Mouse (Mus musculus) layer of hippocampus, adult 2 months (tissue): Measurements from ENCODE around the gene Kat2a. TPM values are rescaled to one million over a fixed set of nuclear protein-coding genes. Genes with fewer than 3 reads are reported as not detected.
A peak's percentile ranks its signal among the peaks of the same experiment; 100 is the strongest.

Source experiments
- DNase-seq, 2 experiments: peaks; one replicate each; pipeline ENCODE4 v3.0.0; 2022; ENCODE audit warnings: low spot score in 2 of 2
- H3K27ac ChIP-seq: fragments of 200-600 bp; 2 replicates; pipeline ENCODE4 v1.8.1; 2022
- H3K4me3 ChIP-seq: fragments of 200-600 bp; 2 replicates; pipeline ENCODE4 v1.8.1; 2022; ENCODE audit warnings: mild to moderate bottlenecking
- CTCF ChIP-seq: fragments of 200-600 bp; conservative IDR thresholded peaks from 2 replicates; pipeline ENCODE4 v1.8.1; 2022; ENCODE audit warnings: antibody characterized with exemption, mild to moderate bottlenecking, moderate library complexity
- total RNA-seq, 2 experiments: library from RNA; stranded (reverse); gene quantifications; 2 replicates each; pipeline ENCODE4 v1.2.3; 2021

Gene Kat2a
- total RNA-seq, 2 experiments from 2014 or later, result 55.4 to 57.8 TPM

GRCm38 (mm10) chr11:100700710-100701109 lies 11.6 kb downstream of the Kat2a start:
- Histone ChIP-seq H3K27ac (no peak overlapping the region), H3K4me3 (no peak overlapping the region)
- no peak for TF ChIP-seq CTCF
- no peak for DNase-seq

GRCm38 (mm10) chr11:100697921-100698320 lies 14.3 kb downstream of the Kat2a start:
- DNase-seq, result no peak
- Histone ChIP-seq H3K27ac (no peak overlapping the region), H3K4me3 (no peak overlapping the region)
- TF ChIP-seq CTCF, result no peak

- no peak overlapping the region for H3K4me3 ChIP-seq
- TF ChIP-seq CTCF, result peak; percentile 99
- no peak overlapping the region for H3K27ac ChIP-seq
- peak; percentile 66 to 87 for DNase-seq
These were observed 17.3 kb downstream of the Kat2a start for GRCm38 (mm10) chr11:100694926-100695325.

GRCm38 (mm10) chr11:100693154-100693553 lies 19.1 kb downstream of the Kat2a start:
- TF ChIP-seq CTCF, result no peak
- no peak overlapping the region for H3K27ac ChIP-seq
- DNase-seq, result no peak
- H3K4me3 ChIP-seq, result no peak overlapping the region

GRCm38 (mm10) chr11:100692164-100692616 lies 20.1 kb downstream of the Kat2a start, which contains the start of gene Zfp385c:
Gene Zfp385c, minus strand, starts transcription at chr11:100692455.
- no peak within 1 kb of the TSS for H3K27ac ChIP-seq

GRCm38 (mm10) chr11:100690389-100690788 lies 21.9 kb downstream of the Kat2a start:
- Histone ChIP-seq H3K4me3 (no peak overlapping the region), H3K27ac (no peak overlapping the region)
- peak; percentile 57 for TF ChIP-seq CTCF
- DNase-seq, result no peak

More at GRCm38 (mm10) chr11:100692164-100692616, 20.1 kb downstream of the Kat2a start, which contains the start of gene Zfp385c:
- DNase-seq, result no peak
- TF ChIP-seq CTCF, result no peak
- no peak within 1 kb of the TSS; the same call in 1 of the 2 replicates for H3K4me3 ChIP-seq

GRCm38 (mm10) chr11:100688443-100688842 lies 23.8 kb downstream of the Kat2a start:
- DNase-seq, result no peak
- no peak for TF ChIP-seq CTCF
- H3K4me3 ChIP-seq, result no peak overlapping the region
- no peak overlapping the region for H3K27ac ChIP-seq

- H3K27ac ChIP-seq, result no peak overlapping the region
- no peak overlapping the region for H3K4me3 ChIP-seq
- no peak for TF ChIP-seq CTCF
- DNase-seq, result no peak
These were observed 25.0 kb downstream of the Kat2a start for GRCm38 (mm10) chr11:100687265-100687664.

- no peak for TF ChIP-seq CTCF
- Histone ChIP-seq H3K27ac (no peak overlapping the region), H3K4me3 (no peak overlapping the region)
- DNase-seq, result no peak
These were observed 26.9 kb downstream of the Kat2a start for GRCm38 (mm10) chr11:100685371-100685770.

GRCm38 (mm10) chr11:100684084-100684483 lies 28.2 kb downstream of the Kat2a start:
- no peak overlapping the region for H3K4me3 ChIP-seq
- no peak for DNase-seq
- TF ChIP-seq CTCF, result no peak
- H3K27ac ChIP-seq, result no peak overlapping the region

- Histone ChIP-seq H3K4me3 (no peak overlapping the region), H3K27ac (no peak overlapping the region)
- no peak for TF ChIP-seq CTCF
- DNase-seq, result no peak
These were observed 29.7 kb downstream of the Kat2a start for GRCm38 (mm10) chr11:100682526-100682925.

- DNase-seq, result no peak
- no peak overlapping the region for H3K27ac ChIP-seq
- H3K4me3 ChIP-seq, result no peak overlapping the region
- TF ChIP-seq CTCF, result no peak
These were observed 30.4 kb downstream of the Kat2a start for GRCm38 (mm10) chr11:100681826-100682225.

GRCm38 (mm10) chr11:100677810-100678209 lies 34.5 kb downstream of the Kat2a start:
- H3K4me3 ChIP-seq, result no peak overlapping the region
- TF ChIP-seq CTCF, result no peak
- peak in 1 of 2 experiments; percentile 47 for DNase-seq
- H3K27ac ChIP-seq, result no peak overlapping the region

GRCm38 (mm10) chr11:100673169-100673568 lies 39.1 kb downstream of the Kat2a start:
- no peak overlapping the region for H3K4me3 ChIP-seq
- DNase-seq, result no peak
- no peak for TF ChIP-seq CTCF
- peak overlapping the region; percentile 18; the same call in 1 of the 2 replicates for H3K27ac ChIP-seq
